ENCODE assay signal across 9 mouse cellular contexts in genomic region chr11:54930318-54930979, GRCm38 (mm10). TPM values are rescaled to one million over a fixed set of nuclear protein-coding genes. Genes with fewer than 3 reads are reported as not detected.
DNase-seq lines count a peak whose midpoint lies in the region; ATAC-seq and TF ChIP-seq lines count a peak whose summit lies in the region.
"Had no signal": no experiment of that assay in that cellular context is flagged by ENCODE, and none has a peak within 500 bp of the region (broad histone marks: within the 10 kb centered on the region; RNA-seq: fewer than 3 reads in every experiment).

No protein-coding gene starts in this region.

- intact Hi-C loops in heart, postnatal 25 days (cut with DNase I), result loop anchor here (5.0 kb wide), 2 partner anchors 107 to 157 kb away; no protein-coding TSS in a partner anchor

- no peak overlapping the region for H3K27ac ChIP-seq in embryonic fibroblast, embryonic 13.5 days (ENCODE audit: insufficient read depth, low read length)
- H3K27ac ChIP-seq in layer of hippocampus, adult 2 months, result peak overlapping the region; percentile 60; the same call in 1 of the 2 replicates
- 0 out of 2 replicates have a peak overlapping the region, but pooled peaks have one; percentile 9 for H3K27ac ChIP-seq in midbrain, embryonic 13.5 days
- H3K27ac ChIP-seq: limb, embryonic 13.5 days had no signal

- ATAC-seq in midbrain, embryonic 13.5 days, result no peak
- no peak for ATAC-seq in megakaryocyte, adult 5-6 weeks (ENCODE audit: poor library complexity, severe bottlenecking)

- H3K27me3 ChIP-seq in midbrain, embryonic 13.5 days, result no peaks in the 10 kb centered on the region
- H3K27me3 ChIP-seq: limb, embryonic 13.5 days had no signal

- DNase-seq in heart, adult 11 months, result peak; percentile 94
- no peak for DNase-seq in heart, postnatal 25 days (ENCODE audit: low spot score)
- peak; percentile 29 to 32 for DNase-seq in B cell, adult 2 months
- DNase-seq in adrenal gland, postnatal 36 days, result peak; percentile 57 to 72
- peak; percentile 49 to 68 for DNase-seq in layer of hippocampus, adult 2 months (ENCODE audit: low spot score in 2 of 2)

- H3K36me3 ChIP-seq in midbrain, embryonic 13.5 days, result peaks cover 45% of the 10 kb centered on the region

- H3K9me3 ChIP-seq in midbrain, embryonic 13.5 days, result no peaks in the 10 kb centered on the region
- H3K9me3 ChIP-seq: limb, embryonic 13.5 days had no signal

- no peak overlapping the region for H3K4me2 ChIP-seq in midbrain, embryonic 13.5 days (replicated peaks)
- H3K4me2 ChIP-seq: limb, embryonic 13.5 days had no signal

- no peaks in the 10 kb centered on the region for H3K4me1 ChIP-seq in embryonic fibroblast, embryonic 13.5 days (ENCODE audit: control insufficient read depth, insufficient read depth, low read length)
- 0 out of 2 replicates have a peak, but pooled peaks cover 2% of the 10 kb centered on the region for H3K4me1 ChIP-seq in midbrain, embryonic 13.5 days (replicated peaks)

- 70% methylated on average over 7 of the region's 7 CpGs for WGBS in midbrain, embryonic 13.5 days

- no peak overlapping the region for H3K4me3 ChIP-seq in embryonic fibroblast, embryonic 13.5 days (ENCODE audit: insufficient read depth, low read length)
- H3K4me3 ChIP-seq in layer of hippocampus, adult 2 months, result no peak overlapping the region
- no peak overlapping the region for H3K4me3 ChIP-seq in midbrain, embryonic 13.5 days (replicated peaks)
- H3K4me3 ChIP-seq: limb, embryonic 13.5 days had no signal

- TF ChIP-seq CTCF in embryonic fibroblast, embryonic 13.5 days (IDR thresholded peaks at IDR 0.05; ENCODE audit: borderline replicate concordance, insufficient read depth, low read length), result peak; percentile 71
- peak; percentile 89 for TF ChIP-seq CTCF in layer of hippocampus, adult 2 months (conservative IDR thresholded peaks at IDR 0.05)

- no peak overlapping the region for H3K9ac ChIP-seq in midbrain, embryonic 13.5 days (replicated peaks)
- H3K9ac ChIP-seq: limb, embryonic 13.5 days had no signal

- no peak for TF ChIP-seq POLR2A in embryonic fibroblast, embryonic 13.5 days (IDR thresholded peaks at IDR 0.05; ENCODE audit: low read depth, low read length)

RNA-seq across cellular contexts. Expression of gene Gpx3, which starts 28.2 kb away (rescaled TPM):
- total RNA-seq in heart, postnatal 25 days (2021), result 100 to 1,000 TPM; 177 to 178 TPM
- 100 to 1,000 TPM; 262 to 383 TPM for total RNA-seq in adrenal gland, postnatal 36 days (2021)
- 58.7 and 65.8 TPM in 2 replicates for polyA plus RNA-seq in embryonic fibroblast, embryonic 13.5 days (2011; ENCODE audit: insufficient read length, low read depth, missing spikeins)
- 1 to 10 TPM; 3.9 to 4.0 TPM for total RNA-seq in layer of hippocampus, adult 2 months (2021)
- polyA plus RNA-seq in midbrain, embryonic 13.5 days (2015; fragmentation: Nextera tagmentation; extraction: Ambion mirVana), result 19.6 and 21.4 TPM in 2 replicates
- total RNA-seq in megakaryocyte, adult 5-6 weeks (2015), result 52.7 and 58.3 TPM in 2 replicates
- 1.8 and 6.0 TPM in 2 replicates for total RNA-seq in megakaryocyte, adult 5-6 weeks (2017)

RNA-seq across cellular contexts. Expression of gene Tnip1, which starts 32.3 kb away (rescaled TPM):
- 10 to 100 TPM; 27.1 to 29.8 TPM for total RNA-seq in heart, postnatal 25 days (2021)
- total RNA-seq in adrenal gland, postnatal 36 days (2021), result 10 to 100 TPM; 66.4 to 76.0 TPM
- polyA plus RNA-seq in embryonic fibroblast, embryonic 13.5 days (2011; ENCODE audit: insufficient read length, low read depth, missing spikeins), result 14.4 and 18.4 TPM in 2 replicates
- total RNA-seq in layer of hippocampus, adult 2 months (2021), result 10 to 100 TPM; 33.0 to 33.1 TPM
- 13.4 and 14.4 TPM in 2 replicates for polyA plus RNA-seq in midbrain, embryonic 13.5 days (2015; fragmentation: Nextera tagmentation; extraction: Ambion mirVana)
- 28.3 and 32.6 TPM in 2 replicates for total RNA-seq in megakaryocyte, adult 5-6 weeks (2015)
- 26.7 and 47.2 TPM in 2 replicates for total RNA-seq in megakaryocyte, adult 5-6 weeks (2017)
